Mouse (Mus musculus) MEL (cell line): ENCODE measurements around the gene Plxna4. TPM values are rescaled to one million over a fixed set of nuclear protein-coding genes. Genes with fewer than 3 reads are reported as not detected.

Source experiments
- DNase-seq: peaks from one replicate; pipeline ENCODE4 v3.0.0; 2011; ENCODE audit warnings: low read depth, low spot score
- H3K27ac ChIP-seq: 2 replicates; pipeline ENCODE4 v1.5.1; 2012; ENCODE audit warnings: low read depth, mild to moderate bottlenecking, control low read depth, low read length, moderate library complexity; ENCODE audit not compliant: control insufficient read depth
- H3K27me3 ChIP-seq, 2 experiments: fragments of 150-350 bp in 1 of 2; sonication (generic) in 1 of 2; 2 replicates each; pipeline ENCODE4 v1.6.1; 2012; ENCODE audit warnings: low read length in 2 of 2, mild to moderate bottlenecking in 2 of 2, improper control_type of control experiment in 1 of 2, moderate library complexity in 1 of 2; ENCODE audit not compliant: insufficient read depth in 2 of 2, control insufficient read depth in 1 of 2
- H3K36me3 ChIP-seq, 2 experiments: 2 replicates each; pipeline ENCODE4 v1.6.1; 2012 to 2014; ENCODE audit warnings: low read length in 2 of 2, improper control_type of control experiment in 1 of 2, inconsistent platforms in 1 of 2, mild to moderate bottlenecking in 1 of 2; ENCODE audit not compliant: insufficient read depth in 2 of 2, control insufficient read depth in 1 of 2
- H3K4me1 ChIP-seq, 2 experiments: fragments of 150-350 bp in 1 of 2; sonication (generic) in 1 of 2; 2 replicates each; pipeline ENCODE4 v1.6.1; 2012; ENCODE audit warnings: low read length in 2 of 2, improper control_type of control experiment in 1 of 2, mild to moderate bottlenecking in 1 of 2; ENCODE audit not compliant: insufficient read depth in 2 of 2, control insufficient read depth in 1 of 2
- H3K4me3 ChIP-seq, 2 experiments: fragments of 150-350 bp in 1 of 2; sonication (generic) in 1 of 2; 2 replicates each; pipeline ENCODE4 v1.5.1; 2012; ENCODE audit warnings: low read depth in 2 of 2, low read length in 2 of 2, mild to moderate bottlenecking in 2 of 2, moderate library complexity in 2 of 2, control low read depth in 1 of 2, improper control_type of control experiment in 1 of 2; ENCODE audit not compliant: control insufficient read depth in 1 of 2, insufficient read depth in 1 of 2
- H3K79me2 ChIP-seq: 2 replicates; pipeline ENCODE4 v1.6.1; 2012; ENCODE audit warnings: mild to moderate bottlenecking, low read length, moderate library complexity; ENCODE audit not compliant: control insufficient read depth, poor library complexity, insufficient read depth
- H3K9ac ChIP-seq: 2 replicates; pipeline ENCODE4 v1.6.1; 2012; ENCODE audit warnings: low read depth, mild to moderate bottlenecking, control low read depth, low read length, moderate library complexity; ENCODE audit not compliant: control insufficient read depth, poor library complexity, severe bottlenecking
- H3K9me3 ChIP-seq: fragments of 150-350 bp; sonication (generic); replicated peaks from 2 replicates; pipeline ENCODE4 v1.6.1; 2012; ENCODE audit warnings: mild to moderate bottlenecking, low read length, improper control_type of control experiment, moderate library complexity; ENCODE audit not compliant: insufficient read depth
- CHD1 ChIP-seq: IDR thresholded peaks from 2 replicates; pipeline ENCODE4 v1.6.1; 2012; ENCODE audit warnings: low read depth, mild to moderate bottlenecking, inconsistent platforms, low read length, improper control_type of control experiment
- CTCF ChIP-seq, 3 experiments: IDR thresholded peaks in 2 of 3; conservative IDR thresholded peaks in 1 of 3; 2 replicates each; pipeline ENCODE4 v1.5.1; 2011 to 2012; ENCODE audit warnings: low read length in 3 of 3, low read depth in 2 of 3, mild to moderate bottlenecking in 2 of 3, improper control_type of control experiment in 1 of 3, inconsistent platforms in 1 of 3, mixed read lengths in 1 of 3, moderate library complexity in 1 of 3; ENCODE audit not compliant: control insufficient read depth in 1 of 3, insufficient read depth in 1 of 3, poor library complexity in 1 of 3, severe bottlenecking in 1 of 3
- E2F4 ChIP-seq: IDR thresholded peaks from 2 replicates; pipeline ENCODE4 v1.6.1; 2011; ENCODE audit warnings: low read depth, low read length, improper control_type of control experiment, borderline replicate concordance
- HCFC1 ChIP-seq: IDR thresholded peaks from 2 replicates; pipeline ENCODE4 v1.6.1; 2012; ENCODE audit warnings: low read depth, mild to moderate bottlenecking, inconsistent platforms, low read length, improper control_type of control experiment, moderate library complexity
- MAZ ChIP-seq: IDR thresholded peaks from 2 replicates; pipeline ENCODE4 v1.6.1; 2012; ENCODE audit warnings: low read depth, mild to moderate bottlenecking, inconsistent platforms, low read length, improper control_type of control experiment
- MXI1 ChIP-seq: IDR thresholded peaks from 2 replicates; pipeline ENCODE4 v1.6.1; 2011; ENCODE audit warnings: mild to moderate bottlenecking, low read depth, low read length, improper control_type of control experiment
- MYB ChIP-seq: IDR thresholded peaks from 2 replicates; pipeline ENCODE4 v1.6.1; 2011; ENCODE audit warnings: mild to moderate bottlenecking, low read depth, low read length, improper control_type of control experiment
- MYC ChIP-seq: IDR thresholded peaks from 2 replicates; pipeline ENCODE4 v1.6.1; 2011; ENCODE audit warnings: low read depth, mild to moderate bottlenecking, low read length, improper control_type of control experiment, moderate library complexity
- POLR2A ChIP-seq, 2 experiments: IDR thresholded peaks; 2 replicates each; pipeline ENCODE4 v1.6.1; 2011 to 2012; ENCODE audit warnings: low read length in 2 of 2, mild to moderate bottlenecking in 2 of 2, control low read depth in 1 of 2, improper control_type of control experiment in 1 of 2, low read depth in 1 of 2, moderate library complexity in 1 of 2; ENCODE audit not compliant: control insufficient read depth in 1 of 2, insufficient read depth in 1 of 2, poor library complexity in 1 of 2
- POLR2AphosphoS5 ChIP-seq: IDR thresholded peaks from 2 replicates; pipeline ENCODE4 v1.6.1; 2012; ENCODE audit warnings: low read depth, borderline replicate concordance, mild to moderate bottlenecking, inconsistent platforms, low read length, moderate library complexity, mixed read lengths
- RCOR1 ChIP-seq: IDR thresholded peaks from 2 replicates; pipeline ENCODE4 v1.6.1; 2012; ENCODE audit warnings: low read depth, mild to moderate bottlenecking, inconsistent platforms, low read length, improper control_type of control experiment
- SMC3 ChIP-seq: IDR thresholded peaks from 2 replicates; pipeline ENCODE4 v1.6.1; 2011; ENCODE audit warnings: low read depth, low read length, improper control_type of control experiment
- USF1 ChIP-seq: IDR thresholded peaks from 2 replicates; pipeline ENCODE4 v1.6.1; 2014; ENCODE audit warnings: low read depth, mild to moderate bottlenecking, inconsistent platforms, low read length, improper control_type of control experiment, moderate library complexity
- ZMIZ1 ChIP-seq: IDR thresholded peaks from 2 replicates; pipeline ENCODE4 v1.6.1; 2012; ENCODE audit warnings: low read depth, mild to moderate bottlenecking, inconsistent platforms, low read length, improper control_type of control experiment, moderate library complexity
- polyA plus RNA-seq, 2 experiments: library from polyadenylated mRNA; stranded (reverse) in 1 of 2; unstranded in 1 of 2; fragments of >175 nt in 1 of 2; fragments of >200 nt in 1 of 2; gene quantifications; 2 replicates each; pipeline versions ENCODE4 v1.2.1 to v1.2.4; 2012; ENCODE audit warnings: low replicate concordance in 2 of 2, low read depth in 1 of 2; ENCODE audit not compliant: insufficient read length in 2 of 2, insufficient read depth in 1 of 2, missing spikeins in 1 of 2
- total RNA-seq: library from RNA; depleted of rRNA; stranded (reverse); fragments of 300-350 nt; gene quantifications from 2 replicates; pipeline ENCODE4 v1.2.3, GENCODE M21; 2012

The Plxna4 gene
- total and polyA plus RNA-seq, 3 experiments, result 0.01 TPM; not detected in 2

DNA sequence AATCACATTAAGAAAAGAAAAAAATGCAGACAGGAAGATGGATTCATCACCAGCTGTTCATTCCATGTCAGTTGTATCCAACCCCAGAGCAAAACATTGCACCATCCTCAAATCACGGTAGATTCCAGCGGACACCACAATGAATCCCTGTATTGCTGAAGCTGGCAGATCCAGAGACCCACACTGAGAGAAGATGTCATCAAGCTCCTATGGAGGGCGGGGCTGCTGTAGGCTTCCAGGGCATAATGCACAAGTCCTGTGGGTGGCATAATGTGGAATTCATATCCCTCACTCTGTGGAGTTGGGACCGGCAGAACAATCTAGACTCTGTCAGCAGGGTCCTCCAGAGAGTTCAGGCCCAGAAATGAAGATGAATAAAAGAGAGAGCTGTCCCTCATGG is 278.8 kb downstream of the Plxna4 start:
- TF ChIP-seq MXI1, result no peak
- TF ChIP-seq RCOR1, result no peak
- TF ChIP-seq SMC3, result no peak
- no peak for TF ChIP-seq CTCF (IDR thresholded peaks at IDR 0.05 in 2 of 3, conservative IDR thresholded peaks at IDR 0.05 in 1 of 3; ENCODE audit: control insufficient read depth in 1 of 3, insufficient read depth in 1 of 3, low read depth in 2 of 3, low read length in 3 of 3, poor library complexity in 1 of 3, severe bottlenecking in 1 of 3)
- no peak for TF ChIP-seq ZMIZ1
- no peak for TF ChIP-seq POLR2A (IDR thresholded peaks at IDR 0.05; ENCODE audit: control insufficient read depth in 1 of 2, insufficient read depth in 1 of 2, low read depth in 1 of 2, low read length in 2 of 2, poor library complexity in 1 of 2)
- no peak for TF ChIP-seq CHD1
- TF ChIP-seq USF1, result no peak
- TF ChIP-seq MYB, result no peak
- TF ChIP-seq MAZ, result no peak
- TF ChIP-seq E2F4, result no peak
- TF ChIP-seq POLR2AphosphoS5, result no peak
- Histone ChIP-seq H3K79me2 (no peaks in the 10 kb centered on the region), H3K4me1 (no peaks in the 10 kb centered on the region), H3K36me3 (no peaks in the 10 kb centered on the region), H3K27me3 (no peaks in the 10 kb centered on the region), H3K9me3 (no peaks in the 10 kb centered on the region), H3K4me3 (no peak overlapping the region), H3K27ac (no peak overlapping the region), H3K9ac (no peak overlapping the region)
- DNase-seq, result no peak

GRCm38 (mm10) chr6:32300611-32301010 is 287.4 kb downstream of the Plxna4 start:
- H3K27me3 ChIP-seq, result no peaks in the 10 kb centered on the region
- no peak overlapping the region for H3K4me3 ChIP-seq
- H3K9ac ChIP-seq, result no peak overlapping the region
- H3K27ac ChIP-seq, result no peak overlapping the region
- TF ChIP-seq MYC, result no peak
- H3K9me3 ChIP-seq, result no peaks in the 10 kb centered on the region
- no peak for DNase-seq
- H3K79me2 ChIP-seq, result no peaks in the 10 kb centered on the region
- no peaks in the 10 kb centered on the region for H3K4me1 ChIP-seq
- no peaks in the 10 kb centered on the region for H3K36me3 ChIP-seq

GRCm38 (mm10) chr6:32281457-32281856 is 306.5 kb downstream of the Plxna4 start:
- H3K27me3 ChIP-seq, result no peaks in the 10 kb centered on the region

More at GRCm38 (mm10) chr6:32281457-32281856, 306.5 kb downstream of the Plxna4 start:
- DNase-seq, result no peak
- no peak overlapping the region for H3K27ac ChIP-seq
- no peak for TF ChIP-seq HCFC1
- no peak overlapping the region for H3K9ac ChIP-seq
- no peaks in the 10 kb centered on the region for H3K4me1 ChIP-seq
- H3K36me3 ChIP-seq, result no peaks in the 10 kb centered on the region
- H3K9me3 ChIP-seq, result no peaks in the 10 kb centered on the region
- no peak overlapping the region for H3K4me3 ChIP-seq
- no peaks in the 10 kb centered on the region for H3K79me2 ChIP-seq
